Mouse (Mus musculus) cerebellum, adult (tissue): Measurements from ENCODE around the gene Catsper2.

Source experiments
- ATAC-seq: cut with Nextera tagmentation; 2 replicates; pipeline ENCODE4 v1.9.2; 2017; ENCODE audit warnings: mild to moderate bottlenecking, moderate library complexity, mixed read lengths; ENCODE audit not compliant: insufficient number of reproducible peaks, low FRiP score, low TSS enrichment

Gene Catsper2

GRCm38 (mm10) chr2:121357494-121357893 lies 56.1 kb downstream of the Catsper2 start, which contains the start of gene Ckmt1:
Gene Ckmt1, plus strand, starts transcription at chr2:121357714.
- ATAC-seq = no peak

DNA sequence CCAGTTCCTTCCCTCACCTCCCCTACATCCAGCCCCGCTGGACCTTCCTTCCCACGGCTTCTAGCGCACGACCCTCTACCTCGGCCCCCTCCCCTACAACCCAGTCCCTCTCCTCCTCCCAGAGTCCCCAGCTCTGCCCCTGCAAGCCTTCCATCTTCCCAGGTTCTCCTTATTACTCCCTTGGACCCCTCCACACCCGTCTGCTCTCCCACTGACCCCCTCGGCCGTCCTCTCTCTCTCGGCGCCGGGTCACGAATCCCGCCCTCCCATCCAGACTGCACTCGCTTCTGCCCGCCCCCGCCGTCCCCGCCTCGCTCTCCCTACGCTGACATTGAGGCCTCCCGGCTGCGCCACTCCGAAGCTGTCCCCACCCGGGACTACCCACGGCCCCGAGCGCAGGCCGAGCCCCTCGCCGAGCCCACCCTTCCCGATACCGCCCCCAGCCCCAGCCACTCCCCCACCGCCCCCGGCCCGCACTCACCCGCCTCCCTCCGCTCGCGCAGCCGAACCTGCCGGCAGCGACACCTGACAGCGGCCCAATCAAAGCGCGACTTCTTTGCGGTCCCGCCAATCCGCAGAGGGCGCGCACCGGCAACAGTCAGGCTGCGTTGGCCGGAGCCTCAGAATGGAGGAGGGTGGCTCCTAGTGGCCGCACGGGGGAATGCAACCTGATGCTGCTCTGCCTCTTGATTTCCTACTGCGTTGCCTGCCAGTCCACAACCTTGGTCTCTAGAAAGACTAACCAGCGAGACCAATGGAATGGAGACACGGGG lies 58.6 kb downstream of the Catsper2 start, which contains the start of gene Ppip5k1:
Gene Ppip5k1, minus strand, starts transcription at position 577 of the 773 bp plus-strand sequence.
- peak; percentile 87 for ATAC-seq

DNA sequence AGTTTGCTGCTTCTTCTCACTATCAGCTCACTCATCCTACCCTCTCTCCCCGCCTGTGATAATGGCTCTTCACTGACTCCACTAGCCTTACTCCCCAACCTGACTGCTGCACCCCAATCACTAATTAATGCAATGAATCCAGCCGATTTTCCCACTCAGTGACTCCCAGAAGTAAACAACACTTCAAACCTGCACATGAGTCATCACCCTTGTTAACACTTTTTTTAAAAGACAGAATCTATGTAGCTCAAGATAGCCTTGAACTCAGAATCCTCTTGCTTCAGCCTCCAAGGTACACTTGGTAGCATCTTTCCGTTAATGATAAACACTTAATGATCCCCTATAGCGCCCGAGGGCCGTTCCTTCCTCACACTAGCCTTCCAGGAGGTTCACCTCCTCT lies 59.2 kb downstream of the Catsper2 start:
- ATAC-seq = no peak

DNA sequence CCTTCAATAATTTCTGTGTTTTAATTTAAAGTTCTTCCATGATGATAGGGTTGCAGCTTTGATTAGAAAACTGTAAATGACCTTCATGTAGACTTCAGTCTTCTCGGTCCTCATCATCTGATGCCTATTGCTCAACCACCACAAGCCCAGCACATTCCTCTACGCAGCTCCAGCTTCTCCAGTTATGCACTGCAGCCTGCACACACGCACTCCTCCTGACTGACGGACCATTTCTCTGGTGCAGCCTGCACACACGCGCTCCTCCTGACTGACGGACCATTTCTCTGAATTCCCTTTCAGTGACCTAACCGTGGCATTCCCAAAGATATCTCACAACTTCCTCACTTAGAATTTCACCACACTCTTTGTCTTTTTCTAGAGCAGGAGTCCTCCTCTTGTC lies 60.4 kb downstream of the Catsper2 start:
- no peak for ATAC-seq
